Mouse (Mus musculus): ENCODE measurements around the gene Tysnd1. TPM values are rescaled to one million over a fixed set of nuclear protein-coding genes. Genes with fewer than 3 reads are reported as not detected.

Tysnd1 gene
- 30.9 and 33.2 TPM in 2 replicates for polyA plus RNA-seq (2016; fragmentation: Nextera tagmentation; extraction: Ambion mirVana)

GRCm38 (mm10) chr10:61694870-61695670, at the start of gene Tysnd1:
Tysnd1 (plus strand) TSS chr10:61695514.
- peak within 1 kb of the TSS; percentile 100 for H3K4me2 ChIP-seq (replicated peaks)
- WGBS = under 1% methylated on average over 41 of the region's 42 CpGs
- H3K9ac ChIP-seq (replicated peaks) = peak within 1 kb of the TSS; percentile 76
- H3K27ac ChIP-seq (replicated peaks) = peak within 1 kb of the TSS; percentile 50
- peaks cover 23% of the 10 kb centered on the region for H3K4me1 ChIP-seq
- H3K36me3 ChIP-seq = peaks cover 39% of the 10 kb centered on the region
- H3K27me3 ChIP-seq = peaks cover 9% of the 10 kb centered on the region; the same call in 1 of the 2 replicates
- peak within 1 kb of the TSS; percentile 95 for H3K4me3 ChIP-seq
- peak; percentile 98 for ATAC-seq (ENCODE audit: low FRiP score, low read depth)
- H3K9me3 ChIP-seq = no peaks in the 10 kb centered on the region

DNA sequence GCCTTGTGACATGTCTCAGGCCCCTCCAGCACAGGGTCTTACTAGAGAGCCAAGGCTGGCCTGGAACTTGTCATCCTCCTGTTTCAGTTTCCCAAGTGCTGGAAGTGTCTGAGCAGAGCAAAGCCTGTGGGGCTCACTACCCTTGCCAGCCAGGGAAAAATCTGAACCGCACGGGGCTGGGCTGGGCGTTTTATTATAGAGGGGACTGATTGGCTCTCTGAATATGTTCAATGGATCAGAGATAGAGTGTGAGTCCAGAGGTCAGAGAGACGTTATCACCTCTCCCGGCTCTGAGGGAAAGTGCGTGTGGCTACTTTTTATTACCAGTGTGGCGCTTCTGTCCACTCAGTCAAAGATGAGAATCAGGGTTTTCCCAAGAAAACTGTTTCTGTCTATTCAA, 48.8 kb upstream of the Tysnd1 start:
- Histone ChIP-seq H3K4me2 (replicated peaks) (no peak overlapping the region), H3K27me3 (no peaks in the 10 kb centered on the region), H3K9me3 (no peaks in the 10 kb centered on the region), H3K9ac (replicated peaks) (no peak overlapping the region), H3K27ac (replicated peaks) (no peak overlapping the region), H3K4me3 (no peak overlapping the region), H3K36me3 (0 out of 2 replicates have a peak, but pooled peaks cover 7% of the 10 kb centered on the region), H3K4me1 (peaks cover 17% of the 10 kb centered on the region)
- WGBS = 70% methylated on average over 7 of the region's 7 CpGs
- no peak for ATAC-seq (ENCODE audit: low FRiP score, low read depth)

DNA sequence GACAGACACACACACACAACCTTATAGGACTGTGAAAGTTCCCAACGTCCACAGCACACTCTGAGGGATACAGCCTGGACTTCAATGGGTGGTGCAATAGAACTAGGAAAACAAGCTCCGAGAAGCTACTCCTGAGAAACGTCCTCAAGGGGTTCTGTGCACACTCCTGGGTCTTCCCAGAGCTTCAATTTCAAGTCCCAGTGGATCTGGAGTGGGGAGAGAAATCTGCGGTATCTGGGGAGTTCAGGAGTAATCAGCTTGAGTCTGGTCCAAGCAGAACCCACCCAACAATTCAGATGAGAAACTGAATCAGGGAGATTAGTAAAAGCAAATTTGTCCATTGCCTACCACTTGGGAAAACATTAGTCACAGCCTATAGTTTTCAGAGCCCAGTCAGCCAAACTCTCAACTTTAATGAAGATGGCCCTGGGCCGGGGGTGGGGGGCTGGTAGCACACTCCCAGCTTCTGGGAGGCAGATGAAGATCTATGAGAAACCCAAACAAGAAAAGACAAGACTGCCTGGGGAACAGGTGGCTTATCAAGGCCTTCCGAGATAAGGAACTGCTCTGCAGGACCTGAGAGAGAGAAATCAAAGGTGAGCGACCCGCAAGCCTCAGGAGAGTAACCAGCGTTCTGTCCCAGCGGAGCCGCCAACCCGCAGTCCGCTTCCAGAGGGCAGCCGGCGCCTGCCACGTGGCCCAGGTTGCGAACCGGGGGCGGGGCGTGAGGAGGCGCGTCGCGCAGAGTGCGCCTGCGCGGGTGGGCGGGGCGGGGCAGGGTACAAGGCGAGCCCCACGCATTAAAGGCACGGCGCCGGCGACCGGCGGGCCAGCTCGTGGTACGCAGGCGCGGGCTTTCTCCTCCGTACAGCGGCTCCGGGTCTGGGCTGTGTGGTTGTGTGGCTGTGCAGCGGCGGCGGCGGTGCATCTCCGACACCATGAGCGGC, 47.3 kb upstream of the Tysnd1 start, which contains the start of gene Ppa1:
Gene Ppa1, plus strand, starts transcription at position 763 of the 947 bp plus-strand sequence.
- peak; percentile 99 for ATAC-seq (ENCODE audit: low FRiP score, low read depth)

DNA sequence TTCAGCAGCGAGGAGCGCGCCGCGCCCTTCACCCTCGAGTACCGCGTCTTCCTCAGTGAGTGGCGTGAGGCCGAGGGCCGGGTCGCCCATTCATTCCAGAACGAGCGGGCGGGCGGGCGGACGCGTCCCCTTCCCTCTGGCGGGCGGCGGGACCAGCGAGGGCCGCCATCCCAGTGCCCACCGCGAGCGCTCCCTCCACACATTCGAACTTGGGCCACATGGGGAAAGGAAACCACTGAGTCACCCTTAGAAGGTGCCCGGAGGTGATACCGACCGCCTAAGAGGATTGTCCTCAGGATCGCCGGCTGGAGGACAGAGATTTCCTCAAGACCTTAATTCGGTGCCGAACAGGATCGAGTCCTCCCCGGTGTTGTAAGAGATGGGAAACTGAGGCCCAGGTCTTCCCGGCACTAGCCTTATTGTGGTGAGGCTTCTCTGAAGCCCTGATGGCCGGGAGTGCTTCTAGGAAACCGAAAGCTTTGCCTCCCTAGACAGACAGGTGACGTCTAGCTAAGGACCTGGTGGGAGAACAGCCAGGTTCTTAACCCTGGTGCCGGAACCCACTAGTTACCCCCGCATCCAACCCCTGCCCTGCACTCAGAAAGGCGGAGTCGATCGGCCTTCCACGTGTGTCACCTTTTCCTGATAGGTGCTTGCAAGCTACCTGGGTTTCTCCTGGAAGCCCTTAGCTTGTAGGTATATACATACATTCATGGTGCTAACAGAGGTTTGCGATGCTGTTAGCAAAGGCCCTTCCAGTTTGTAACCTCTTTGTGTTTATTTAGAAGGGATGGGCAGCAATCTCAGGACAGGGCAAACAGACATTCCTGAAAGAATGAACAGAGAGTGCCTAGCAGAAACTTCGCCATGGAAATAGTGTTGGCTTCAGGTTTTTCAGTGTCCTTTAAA, 46.3 kb upstream of the Tysnd1 start:
- peaks cover 21% of the 10 kb centered on the region; the same call in 1 of the 2 replicates for H3K36me3 ChIP-seq
- H3K9ac ChIP-seq (replicated peaks) = peak overlapping the region; percentile 89
- H3K9me3 ChIP-seq = no peaks in the 10 kb centered on the region
- H3K4me1 ChIP-seq = peaks cover 17% of the 10 kb centered on the region
- H3K27ac ChIP-seq (replicated peaks) = peak overlapping the region; percentile 81
- H3K27me3 ChIP-seq = no peaks in the 10 kb centered on the region
- ATAC-seq (ENCODE audit: low FRiP score, low read depth) = peak; percentile 3
- H3K4me2 ChIP-seq (replicated peaks) = peak overlapping the region; percentile 91
- WGBS = 3% methylated on average over 37 of the region's 49 CpGs
- peak overlapping the region; percentile 83 for H3K4me3 ChIP-seq

More for the DNA sequence above, 47.3 kb upstream of the Tysnd1 start, which contains the start of gene Ppa1:
- WGBS = 4% methylated on average over 50 of the region's 50 CpGs
- Histone ChIP-seq H3K4me3 (peak within 1 kb of the TSS; percentile 83), H3K36me3 (peaks cover 13% of the 10 kb centered on the region; the same call in 1 of the 2 replicates), H3K27me3 (no peaks in the 10 kb centered on the region), H3K27ac (replicated peaks) (peak within 1 kb of the TSS; percentile 81), H3K4me2 (replicated peaks) (peak within 1 kb of the TSS; percentile 91), H3K9ac (replicated peaks) (peak within 1 kb of the TSS; percentile 89), H3K9me3 (no peaks in the 10 kb centered on the region), H3K4me1 (peaks cover 17% of the 10 kb centered on the region)

DNA sequence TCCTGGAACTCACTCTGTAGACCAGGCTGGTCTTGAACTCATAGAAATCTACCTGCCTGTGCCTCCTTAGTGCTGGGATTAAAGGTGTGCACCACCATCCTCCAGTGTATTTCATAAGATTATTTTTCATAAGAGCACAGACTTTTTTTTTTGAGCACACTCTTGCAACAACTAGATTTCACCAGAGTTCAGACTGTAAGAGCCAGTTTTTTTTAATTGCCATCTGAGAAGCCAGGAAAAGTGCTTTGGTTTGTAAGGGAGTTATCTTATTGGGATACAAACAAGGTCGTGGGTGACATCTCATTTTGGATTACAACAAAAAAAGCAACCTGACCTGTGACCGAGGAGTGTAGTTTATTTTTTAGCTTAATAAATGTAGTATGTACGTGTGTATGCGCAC, 41.2 kb upstream of the Tysnd1 start:
- H3K27me3 ChIP-seq = no peaks in the 10 kb centered on the region
- H3K4me1 ChIP-seq = peaks cover 9% of the 10 kb centered on the region
- H3K4me3 ChIP-seq = no peak overlapping the region
- 91% methylated on average over 4 of the region's 4 CpGs for WGBS
- H3K27ac ChIP-seq (replicated peaks) = no peak overlapping the region
- peaks cover 34% of the 10 kb centered on the region for H3K36me3 ChIP-seq
- no peak for ATAC-seq (ENCODE audit: low FRiP score, low read depth)
- no peak overlapping the region for H3K9ac ChIP-seq (replicated peaks)
- H3K4me2 ChIP-seq (replicated peaks) = no peak overlapping the region
- H3K9me3 ChIP-seq = no peaks in the 10 kb centered on the region

GRCm38 (mm10) chr10:61654691-61655090, 40.6 kb upstream of the Tysnd1 start:
- WGBS = 94% methylated on average over 7 of the region's 7 CpGs
- peaks cover 37% of the 10 kb centered on the region for H3K36me3 ChIP-seq

GRCm38 (mm10) chr10:61655188-61655587, 40.1 kb upstream of the Tysnd1 start:
- Histone ChIP-seq H3K27ac (replicated peaks) (no peak overlapping the region), H3K4me3 (no peak overlapping the region), H3K4me1 (peaks cover 4% of the 10 kb centered on the region; the same call in 1 of the 2 replicates), H3K9ac (replicated peaks) (no peak overlapping the region), H3K4me2 (replicated peaks) (no peak overlapping the region), H3K36me3 (peaks cover 42% of the 10 kb centered on the region), H3K9me3 (no peaks in the 10 kb centered on the region), H3K27me3 (no peaks in the 10 kb centered on the region)
- WGBS = 97% methylated on average over 3 of the region's 3 CpGs
- no peak for ATAC-seq (ENCODE audit: low FRiP score, low read depth)

More at GRCm38 (mm10) chr10:61654691-61655090, 40.6 kb upstream of the Tysnd1 start:
- Histone ChIP-seq H3K9ac (replicated peaks) (no peak overlapping the region), H3K4me3 (no peak overlapping the region), H3K9me3 (no peaks in the 10 kb centered on the region), H3K27ac (replicated peaks) (no peak overlapping the region), H3K27me3 (no peaks in the 10 kb centered on the region), H3K4me1 (peaks cover 4% of the 10 kb centered on the region; the same call in 1 of the 2 replicates), H3K4me2 (replicated peaks) (no peak overlapping the region)
- ATAC-seq (ENCODE audit: low FRiP score, low read depth) = no peak

DNA sequence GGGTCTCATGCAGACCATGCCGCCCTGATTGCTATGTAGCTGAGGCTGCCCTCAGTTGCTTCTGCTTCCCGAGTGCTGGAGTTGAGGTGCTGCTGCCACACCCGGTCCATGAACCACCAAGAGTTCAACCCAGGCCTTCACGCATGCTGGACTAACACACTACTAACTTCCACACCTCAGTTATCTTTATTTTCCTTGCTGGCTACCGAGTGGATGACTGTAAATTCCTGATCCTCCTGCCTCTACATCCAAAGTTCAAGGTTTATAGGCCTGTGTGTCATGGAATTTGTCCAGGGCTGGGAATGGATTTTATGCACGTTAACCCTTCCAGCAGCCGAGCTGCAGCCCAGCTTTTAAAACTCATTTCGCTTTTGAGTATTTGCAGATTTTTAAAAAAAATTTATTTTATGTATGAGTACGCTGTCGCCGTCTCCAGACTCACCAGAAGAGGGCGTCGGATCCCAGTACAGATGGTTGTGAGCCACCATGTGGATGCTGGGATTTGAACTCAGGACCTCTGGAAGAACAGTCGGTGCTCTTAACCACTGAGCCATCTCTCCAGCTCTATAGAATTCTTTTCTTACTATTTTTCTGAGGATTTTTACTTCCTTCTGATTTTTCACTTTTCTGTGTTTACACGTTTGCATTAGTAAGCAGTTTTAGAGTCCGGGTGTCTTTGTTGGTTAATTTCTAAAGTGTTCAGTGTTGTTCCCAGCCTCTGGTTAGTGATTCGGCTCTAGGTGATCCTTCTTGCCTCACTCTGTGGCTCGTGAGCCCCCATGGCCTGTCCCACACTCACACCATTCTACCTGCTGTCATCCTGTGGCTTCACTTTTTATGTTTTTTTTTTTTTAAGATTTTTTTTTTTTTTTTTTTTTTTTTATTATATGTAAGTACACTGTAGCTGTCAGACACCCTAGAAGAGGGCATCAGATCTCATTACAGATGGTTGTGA, 38.1 kb upstream of the Tysnd1 start:
- WGBS = 91% methylated on average over 18 of the region's 18 CpGs

DNA sequence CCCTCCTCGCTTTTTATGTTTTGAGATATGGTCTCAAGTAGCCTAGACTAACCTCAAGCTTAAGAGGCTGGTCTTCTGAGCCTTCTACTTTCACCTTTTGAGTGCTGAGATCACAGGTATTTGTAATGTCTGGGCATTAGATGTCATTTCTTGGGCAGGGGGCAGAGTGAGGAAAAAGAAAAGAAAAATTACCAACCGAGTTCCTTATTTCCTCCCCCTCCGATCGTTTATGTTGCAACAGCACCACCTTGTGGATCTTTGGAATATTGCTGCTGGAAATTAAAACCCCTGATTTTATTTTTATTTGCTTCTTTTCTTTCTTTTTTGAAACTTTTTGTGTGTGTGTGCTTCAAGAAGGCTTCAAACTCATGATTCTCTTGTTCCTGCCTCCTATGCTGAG, 37.3 kb upstream of the Tysnd1 start:
- Histone ChIP-seq H3K36me3 (peaks cover 47% of the 10 kb centered on the region), H3K9ac (replicated peaks) (no peak overlapping the region), H3K27ac (replicated peaks) (no peak overlapping the region), H3K4me3 (no peak overlapping the region), H3K4me1 (no peaks in the 10 kb centered on the region), H3K27me3 (no peaks in the 10 kb centered on the region), H3K9me3 (no peaks in the 10 kb centered on the region), H3K4me2 (replicated peaks) (no peak overlapping the region)
- 31% methylated on average over 4 of the region's 4 CpGs for WGBS
- ATAC-seq (ENCODE audit: low FRiP score, low read depth) = no peak

More for the DNA sequence above, 38.1 kb upstream of the Tysnd1 start:
- Histone ChIP-seq H3K4me2 (replicated peaks) (no peak overlapping the region), H3K4me1 (no peaks in the 10 kb centered on the region), H3K27me3 (no peaks in the 10 kb centered on the region), H3K4me3 (no peak overlapping the region), H3K27ac (replicated peaks) (no peak overlapping the region), H3K36me3 (peaks cover 46% of the 10 kb centered on the region), H3K9ac (replicated peaks) (no peak overlapping the region), H3K9me3 (no peaks in the 10 kb centered on the region)
- ATAC-seq (ENCODE audit: low FRiP score, low read depth) = no peak

DNA sequence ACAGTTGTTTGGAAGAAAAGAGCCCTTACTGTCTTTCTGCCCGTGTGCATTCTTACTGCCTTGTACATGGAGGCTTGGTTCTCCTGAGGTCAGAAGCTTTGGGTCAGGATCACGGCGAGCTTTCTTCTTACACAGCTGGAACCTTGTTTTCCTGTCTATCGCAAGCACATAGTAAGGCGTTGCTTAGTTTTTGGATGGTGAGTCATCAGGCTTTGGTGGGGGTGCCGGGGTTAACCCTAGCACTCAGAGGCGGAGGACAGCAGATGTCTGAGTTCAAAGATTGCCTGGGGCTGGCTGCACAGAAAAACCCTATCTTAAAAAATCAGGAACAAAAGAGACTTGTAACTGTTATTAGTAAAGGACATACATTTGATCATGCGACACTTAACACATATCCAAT, 33.4 kb upstream of the Tysnd1 start:
- H3K4me2 ChIP-seq (replicated peaks) = no peak overlapping the region
- H3K4me3 ChIP-seq = no peak overlapping the region
- 0 out of 2 replicates have a peak overlapping the region, but pooled peaks have one; percentile 7 for H3K27ac ChIP-seq (replicated peaks)
- no peak overlapping the region for H3K9ac ChIP-seq (replicated peaks)
- WGBS = 82% methylated on average over 8 of the region's 8 CpGs
- H3K4me1 ChIP-seq = no peaks in the 10 kb centered on the region
- H3K36me3 ChIP-seq = peaks cover 52% of the 10 kb centered on the region
- no peak for ATAC-seq (ENCODE audit: low FRiP score, low read depth)
- H3K9me3 ChIP-seq = no peaks in the 10 kb centered on the region
- no peaks in the 10 kb centered on the region for H3K27me3 ChIP-seq
